Mouse (Mus musculus): ENCODE measurements at regions not wholly inside any gene's neighbourhood (a gene's known extent, or its start where the extent isn't known, plus 50 kb on each side); places are given as distances from the start of the nearest gene placed in this dataset.
A peak's percentile ranks its signal among the peaks of the same experiment; 100 is the strongest.

GRCm38 (mm10) chr1:61295219-61295618 lies 317.5 kb downstream of the Icos start:
- peak overlapping the region; percentile 67 for H3K27ac ChIP-seq
- no peak overlapping the region for H3K4me2 ChIP-seq
- H3K27me3 ChIP-seq = 0 out of 2 replicates have a peak, but pooled peaks cover 3% of the 10 kb centered on the region
- ATAC-seq (ENCODE audit: low FRiP score) = no peak
- H3K4me3 ChIP-seq = no peak overlapping the region
- H3K4me1 ChIP-seq (replicated peaks) = peaks cover 38% of the 10 kb centered on the region
- WGBS = 76% methylated on average over 3 of the region's 3 CpGs
- no peaks in the 10 kb centered on the region for H3K36me3 ChIP-seq
- no peak overlapping the region for H3K9ac ChIP-seq
- no peaks in the 10 kb centered on the region for H3K9me3 ChIP-seq

GRCm38 (mm10) chr1:61296831-61297230 lies 319.1 kb downstream of the Icos start:
- Histone ChIP-seq H3K27me3 (0 out of 2 replicates have a peak, but pooled peaks cover 3% of the 10 kb centered on the region), H3K27ac (peak overlapping the region; percentile 25; the same call in 1 of the 2 replicates), H3K4me3 (no peak overlapping the region), H3K4me2 (no peak overlapping the region), H3K9ac (no peak overlapping the region), H3K4me1 (replicated peaks) (peaks cover 54% of the 10 kb centered on the region), H3K36me3 (no peaks in the 10 kb centered on the region), H3K9me3 (no peaks in the 10 kb centered on the region)
- ATAC-seq (ENCODE audit: low FRiP score) = no peak
- WGBS = 22% methylated on average over 4 of the region's 4 CpGs

- Histone ChIP-seq H3K4me1 (replicated peaks) (peaks cover 59% of the 10 kb centered on the region), H3K9ac (no peak overlapping the region), H3K27ac (peak overlapping the region; percentile 25; the same call in 1 of the 2 replicates), H3K9me3 (no peaks in the 10 kb centered on the region), H3K4me2 (no peak overlapping the region), H3K27me3 (0 out of 2 replicates have a peak, but pooled peaks cover 3% of the 10 kb centered on the region), H3K4me3 (no peak overlapping the region), H3K36me3 (no peaks in the 10 kb centered on the region)
- 73% methylated on average over 3 of the region's 3 CpGs for WGBS
- ATAC-seq (ENCODE audit: low FRiP score) = no peak
These were observed 319.6 kb downstream of the Icos start for GRCm38 (mm10) chr1:61297361-61297760.

- Histone ChIP-seq H3K27ac (peak overlapping the region; percentile 78), H3K9ac (no peak overlapping the region), H3K4me3 (no peak overlapping the region), H3K4me1 (replicated peaks) (peaks cover 66% of the 10 kb centered on the region), H3K4me2 (no peak overlapping the region), H3K9me3 (no peaks in the 10 kb centered on the region), H3K27me3 (0 out of 2 replicates have a peak, but pooled peaks cover 3% of the 10 kb centered on the region), H3K36me3 (no peaks in the 10 kb centered on the region)
- ATAC-seq (ENCODE audit: low FRiP score) = no peak
- 16% methylated on average over 3 of the region's 3 CpGs for WGBS
These were observed 320.3 kb downstream of the Icos start for GRCm38 (mm10) chr1:61298064-61298463.

- WGBS = 48% methylated on average over 6 of the region's 6 CpGs
- Histone ChIP-seq H3K4me3 (no peak overlapping the region), H3K27me3 (peaks cover 7% of the 10 kb centered on the region; the same call in 1 of the 2 replicates), H3K9me3 (no peaks in the 10 kb centered on the region), H3K4me1 (replicated peaks) (peaks cover 62% of the 10 kb centered on the region), H3K36me3 (no peaks in the 10 kb centered on the region), H3K27ac (peak overlapping the region; percentile 78), H3K4me2 (no peak overlapping the region), H3K9ac (no peak overlapping the region)
- ATAC-seq (ENCODE audit: low FRiP score) = no peak
These were observed 321.1 kb downstream of the Icos start for GRCm38 (mm10) chr1:61298779-61299178.

- H3K36me3 ChIP-seq = no peaks in the 10 kb centered on the region
- H3K9ac ChIP-seq = no peak overlapping the region
- H3K9me3 ChIP-seq = no peaks in the 10 kb centered on the region
- H3K27me3 ChIP-seq = peaks cover 18% of the 10 kb centered on the region
- H3K27ac ChIP-seq = peak overlapping the region; percentile 35; the same call in 1 of the 2 replicates
- peaks cover 59% of the 10 kb centered on the region for H3K4me1 ChIP-seq (replicated peaks)
- H3K4me3 ChIP-seq = no peak overlapping the region
- no peak for ATAC-seq (ENCODE audit: low FRiP score)
- WGBS = 41% methylated on average over 4 of the region's 4 CpGs
- no peak overlapping the region for H3K4me2 ChIP-seq
These were observed 322.8 kb downstream of the Icos start for GRCm38 (mm10) chr1:61300491-61300890.

GRCm38 (mm10) chr1:61301041-61302030 lies 323.6 kb downstream of the Icos start:
- Histone ChIP-seq H3K4me3 (no peak overlapping the region), H3K4me2 (no peak overlapping the region), H3K36me3 (no peaks in the 10 kb centered on the region), H3K27ac (peak overlapping the region; percentile 35), H3K27me3 (peaks cover 25% of the 10 kb centered on the region), H3K9me3 (no peaks in the 10 kb centered on the region), H3K9ac (no peak overlapping the region), H3K4me1 (replicated peaks) (peaks cover 64% of the 10 kb centered on the region)
- peak; percentile 26; the same call in 1 of the 2 replicates for ATAC-seq (ENCODE audit: low FRiP score)
- WGBS = 40% methylated on average over 24 of the region's 24 CpGs

GRCm38 (mm10) chr1:61302570-61303071 lies 324.9 kb downstream of the Icos start:
- no peak overlapping the region for H3K9ac ChIP-seq
- WGBS = 23% methylated on average over 8 of the region's 8 CpGs
- H3K4me2 ChIP-seq = no peak overlapping the region
- H3K4me3 ChIP-seq = no peak overlapping the region
- H3K27me3 ChIP-seq = peaks cover 35% of the 10 kb centered on the region
- H3K9me3 ChIP-seq = no peaks in the 10 kb centered on the region
- peak overlapping the region; percentile 55; the same call in 1 of the 2 replicates for H3K27ac ChIP-seq
- peaks cover 55% of the 10 kb centered on the region for H3K4me1 ChIP-seq (replicated peaks)
- ATAC-seq (ENCODE audit: low FRiP score) = peak; percentile 33
- H3K36me3 ChIP-seq = no peaks in the 10 kb centered on the region

GRCm38 (mm10) chr1:61306296-61306695 lies 328.6 kb downstream of the Icos start:
- no peak overlapping the region for H3K4me3 ChIP-seq
- no peak overlapping the region for H3K9ac ChIP-seq
- H3K4me1 ChIP-seq (replicated peaks) = peaks cover 28% of the 10 kb centered on the region
- H3K9me3 ChIP-seq = no peaks in the 10 kb centered on the region
- H3K27ac ChIP-seq = no peak overlapping the region
- WGBS = 53% methylated on average over 8 of the region's 8 CpGs
- H3K36me3 ChIP-seq = no peaks in the 10 kb centered on the region
- H3K27me3 ChIP-seq = peaks cover 32% of the 10 kb centered on the region
- no peak overlapping the region for H3K4me2 ChIP-seq
- no peak for ATAC-seq (ENCODE audit: low FRiP score)

- Histone ChIP-seq H3K36me3 (no peaks in the 10 kb centered on the region), H3K4me2 (no peak overlapping the region), H3K9me3 (no peaks in the 10 kb centered on the region), H3K4me3 (no peak overlapping the region), H3K4me1 (replicated peaks) (peaks cover 9% of the 10 kb centered on the region; the same call in 1 of the 2 replicates), H3K27me3 (peaks cover 28% of the 10 kb centered on the region), H3K9ac (no peak overlapping the region), H3K27ac (no peak overlapping the region)
- no peak for ATAC-seq (ENCODE audit: low FRiP score)
- 90% methylated on average over 1 of the region's 1 CpGs for WGBS
These were observed 329.1 kb upstream of the Pard3b start for GRCm38 (mm10) chr1:61309563-61309962.

- Histone ChIP-seq H3K36me3 (no peaks in the 10 kb centered on the region), H3K4me3 (no peak overlapping the region), H3K4me1 (replicated peaks) (peaks cover 9% of the 10 kb centered on the region; the same call in 1 of the 2 replicates), H3K27ac (no peak overlapping the region), H3K27me3 (peaks cover 25% of the 10 kb centered on the region), H3K9me3 (no peaks in the 10 kb centered on the region), H3K4me2 (no peak overlapping the region), H3K9ac (no peak overlapping the region)
- WGBS = 75% methylated on average over 3 of the region's 3 CpGs
- no peak for ATAC-seq (ENCODE audit: low FRiP score)
These were observed 328.4 kb upstream of the Pard3b start for GRCm38 (mm10) chr1:61310063-61310760.

GRCm38 (mm10) chr1:61310761-61311090 lies 327.9 kb upstream of the Pard3b start:
- H3K4me2 ChIP-seq = no peak overlapping the region
- ATAC-seq (ENCODE audit: low FRiP score) = no peak
- H3K27me3 ChIP-seq = peaks cover 20% of the 10 kb centered on the region
- H3K4me3 ChIP-seq = no peak overlapping the region
- H3K9ac ChIP-seq = no peak overlapping the region
- no peak overlapping the region for H3K27ac ChIP-seq
- WGBS = 71% methylated on average over 2 of the region's 2 CpGs
- no peaks in the 10 kb centered on the region for H3K36me3 ChIP-seq
- H3K9me3 ChIP-seq = no peaks in the 10 kb centered on the region
- H3K4me1 ChIP-seq (replicated peaks) = peaks cover 9% of the 10 kb centered on the region; the same call in 1 of the 2 replicates

All from hindbrain, embryonic 13.5 days (tissue).